Mouse (Mus musculus): ENCODE measurements around the gene Rap2a. TPM values are rescaled to one million over a fixed set of nuclear protein-coding genes. Genes with fewer than 3 reads are reported as not detected.

The Rap2a gene
- total and polyA plus RNA-seq, 3 experiments: 3.6 to 25.1 (median 8.7) TPM

- ATAC-seq (ENCODE audit: extremely low read depth, insufficient number of reproducible peaks, low FRiP score, poor library complexity, severe bottlenecking) (no peak), DNase-seq (ENCODE audit: low spot score) (no peak)
- TF ChIP-seq POLR2AphosphoS5 (IDR thresholded peaks at IDR 0.05; ENCODE audit: insufficient replicate concordance, low read depth, low read length): no peak
- no peak for TF ChIP-seq CTCF (IDR thresholded peaks at IDR 0.05; ENCODE audit: low read depth, low read length)
- TF ChIP-seq GATA2 (IDR thresholded peaks at IDR 0.05; ENCODE audit: borderline replicate concordance, low read depth, low read length): no peak
- no peak for TF ChIP-seq TAL1 (conservative IDR thresholded peaks at IDR 0.05; ENCODE audit: low read depth, low read length)
- no peak for TF ChIP-seq GATA1 (IDR thresholded peaks at IDR 0.05; ENCODE audit: borderline replicate concordance, low read length)
- Histone ChIP-seq H3K36me3 (replicated peaks) (no peaks in the 10 kb centered on the region), H3K4me1 (ENCODE audit: insufficient read depth, low read depth, low read length) (no peaks in the 10 kb centered on the region), H3K9me3 (replicated peaks) (peaks cover 25% of the 10 kb centered on the region), H3K27me3 (ENCODE audit: insufficient read depth, low read length) (no peaks in the 10 kb centered on the region), H3K4me3 (ENCODE audit: low read depth, low read length) (no peak overlapping the region)
Observed at GRCm38 (mm10) chr14:120535924-120536323, 57.7 kb downstream of the Rap2a start.

GRCm38 (mm10) chr14:120539128-120539527 is 60.9 kb downstream of the Rap2a start:
- ATAC-seq (ENCODE audit: extremely low read depth, insufficient number of reproducible peaks, low FRiP score, poor library complexity, severe bottlenecking) (no peak), DNase-seq (ENCODE audit: low spot score) (no peak)

GRCm38 (mm10) chr14:120539626-120540025 is 61.4 kb downstream of the Rap2a start:
- Histone ChIP-seq H3K4me1 (ENCODE audit: insufficient read depth, low read depth, low read length) (no peaks in the 10 kb centered on the region), H3K36me3 (replicated peaks) (no peaks in the 10 kb centered on the region), H3K4me3 (ENCODE audit: low read depth, low read length) (peak overlapping the region; percentile 30; the same call in 1 of the 2 replicates), H3K9me3 (replicated peaks) (peaks cover 29% of the 10 kb centered on the region), H3K27me3 (ENCODE audit: insufficient read depth, low read length) (no peaks in the 10 kb centered on the region)
- no peak for ATAC-seq (ENCODE audit: extremely low read depth, insufficient number of reproducible peaks, low FRiP score, poor library complexity, severe bottlenecking)
- DNase-seq (ENCODE audit: low spot score): no peak
- TF ChIP-seq GATA1 (IDR thresholded peaks at IDR 0.05; ENCODE audit: borderline replicate concordance, low read length): no peak
- no peak for TF ChIP-seq POLR2AphosphoS5 (IDR thresholded peaks at IDR 0.05; ENCODE audit: insufficient replicate concordance, low read depth, low read length)
- no peak for TF ChIP-seq TAL1 (conservative IDR thresholded peaks at IDR 0.05; ENCODE audit: low read depth, low read length)
- 0 out of 2 replicates have a peak, but pooled peaks have one; percentile 4 for TF ChIP-seq CTCF (IDR thresholded peaks at IDR 0.05; ENCODE audit: low read depth, low read length)

More at GRCm38 (mm10) chr14:120539128-120539527, 60.9 kb downstream of the Rap2a start:
- Histone ChIP-seq H3K4me1 (ENCODE audit: insufficient read depth, low read depth, low read length) (no peaks in the 10 kb centered on the region), H3K36me3 (replicated peaks) (no peaks in the 10 kb centered on the region), H3K4me3 (ENCODE audit: low read depth, low read length) (peak overlapping the region; percentile 30; the same call in 1 of the 2 replicates), H3K27me3 (ENCODE audit: insufficient read depth, low read length) (no peaks in the 10 kb centered on the region), H3K9me3 (replicated peaks) (peaks cover 30% of the 10 kb centered on the region)
- TF ChIP-seq POLR2AphosphoS5 (IDR thresholded peaks at IDR 0.05; ENCODE audit: insufficient replicate concordance, low read depth, low read length) (peak; percentile 85; the same call in 1 of the 2 replicates), GATA2 (IDR thresholded peaks at IDR 0.05; ENCODE audit: borderline replicate concordance, low read depth, low read length) (no peak)

GRCm38 (mm10) chr14:120542445-120542844 is 64.2 kb downstream of the Rap2a start:
- Histone ChIP-seq H3K4me3 (ENCODE audit: low read depth, low read length) (no peak overlapping the region), H3K4me1 (ENCODE audit: insufficient read depth, low read depth, low read length) (no peaks in the 10 kb centered on the region), H3K9me3 (replicated peaks) (peaks cover 28% of the 10 kb centered on the region), H3K27me3 (ENCODE audit: insufficient read depth, low read length) (no peaks in the 10 kb centered on the region), H3K36me3 (replicated peaks) (no peaks in the 10 kb centered on the region)
- DNase-seq (ENCODE audit: low spot score): no peak
- no peak for ATAC-seq (ENCODE audit: extremely low read depth, insufficient number of reproducible peaks, low FRiP score, poor library complexity, severe bottlenecking)
- TF ChIP-seq CTCF (IDR thresholded peaks at IDR 0.05; ENCODE audit: low read depth, low read length) (no peak), GATA1 (IDR thresholded peaks at IDR 0.05; ENCODE audit: borderline replicate concordance, low read length) (no peak), GATA2 (IDR thresholded peaks at IDR 0.05; ENCODE audit: borderline replicate concordance, low read depth, low read length) (no peak), TAL1 (conservative IDR thresholded peaks at IDR 0.05; ENCODE audit: low read depth, low read length) (no peak), POLR2AphosphoS5 (IDR thresholded peaks at IDR 0.05; ENCODE audit: insufficient replicate concordance, low read depth, low read length) (no peak)

- Histone ChIP-seq H3K36me3 (replicated peaks) (no peaks in the 10 kb centered on the region), H3K4me3 (ENCODE audit: low read depth, low read length) (no peak overlapping the region), H3K27me3 (ENCODE audit: insufficient read depth, low read length) (no peaks in the 10 kb centered on the region), H3K4me1 (ENCODE audit: insufficient read depth, low read depth, low read length) (no peaks in the 10 kb centered on the region), H3K9me3 (replicated peaks) (peaks cover 27% of the 10 kb centered on the region)
- DNase-seq (ENCODE audit: low spot score) (no peak), ATAC-seq (ENCODE audit: extremely low read depth, insufficient number of reproducible peaks, low FRiP score, poor library complexity, severe bottlenecking) (no peak)
- no peak for TF ChIP-seq GATA1 (IDR thresholded peaks at IDR 0.05; ENCODE audit: borderline replicate concordance, low read length)
- TF ChIP-seq GATA2 (IDR thresholded peaks at IDR 0.05; ENCODE audit: borderline replicate concordance, low read depth, low read length): no peak
- no peak for TF ChIP-seq POLR2AphosphoS5 (IDR thresholded peaks at IDR 0.05; ENCODE audit: insufficient replicate concordance, low read depth, low read length)
- no peak for TF ChIP-seq CTCF (IDR thresholded peaks at IDR 0.05; ENCODE audit: low read depth, low read length)
- TF ChIP-seq TAL1 (conservative IDR thresholded peaks at IDR 0.05; ENCODE audit: low read depth, low read length): no peak
Observed at GRCm38 (mm10) chr14:120542976-120543375, 64.7 kb downstream of the Rap2a start.

GRCm38 (mm10) chr14:120543846-120544245 is 65.6 kb downstream of the Rap2a start:
- no peak for ATAC-seq (ENCODE audit: extremely low read depth, insufficient number of reproducible peaks, low FRiP score, poor library complexity, severe bottlenecking)
- Histone ChIP-seq H3K4me1 (ENCODE audit: insufficient read depth, low read depth, low read length) (no peaks in the 10 kb centered on the region), H3K4me3 (ENCODE audit: low read depth, low read length) (no peak overlapping the region), H3K36me3 (replicated peaks) (no peaks in the 10 kb centered on the region), H3K27me3 (ENCODE audit: insufficient read depth, low read length) (no peaks in the 10 kb centered on the region), H3K9me3 (replicated peaks) (peaks cover 21% of the 10 kb centered on the region)
- DNase-seq (ENCODE audit: low spot score): no peak
- no peak for TF ChIP-seq CTCF (IDR thresholded peaks at IDR 0.05; ENCODE audit: low read depth, low read length)
- TF ChIP-seq GATA1 (IDR thresholded peaks at IDR 0.05; ENCODE audit: borderline replicate concordance, low read length): no peak
- no peak for TF ChIP-seq GATA2 (IDR thresholded peaks at IDR 0.05; ENCODE audit: borderline replicate concordance, low read depth, low read length)
- TF ChIP-seq TAL1 (conservative IDR thresholded peaks at IDR 0.05; ENCODE audit: low read depth, low read length): no peak
- TF ChIP-seq POLR2AphosphoS5 (IDR thresholded peaks at IDR 0.05; ENCODE audit: insufficient replicate concordance, low read depth, low read length): no peak

Measured in G1E (cell line).